Mouse (Mus musculus): Measurements from ENCODE around the gene 1700029I15Rik. TPM values are rescaled to one million over a fixed set of nuclear protein-coding genes. Genes with fewer than 3 reads are reported as not detected.
A peak's percentile ranks its signal among the peaks of the same experiment; 100 is the strongest.

Gene 1700029I15Rik
- polyA plus RNA-seq, 1 experiment from 2014 or later: 7.6 TPM

DNA sequence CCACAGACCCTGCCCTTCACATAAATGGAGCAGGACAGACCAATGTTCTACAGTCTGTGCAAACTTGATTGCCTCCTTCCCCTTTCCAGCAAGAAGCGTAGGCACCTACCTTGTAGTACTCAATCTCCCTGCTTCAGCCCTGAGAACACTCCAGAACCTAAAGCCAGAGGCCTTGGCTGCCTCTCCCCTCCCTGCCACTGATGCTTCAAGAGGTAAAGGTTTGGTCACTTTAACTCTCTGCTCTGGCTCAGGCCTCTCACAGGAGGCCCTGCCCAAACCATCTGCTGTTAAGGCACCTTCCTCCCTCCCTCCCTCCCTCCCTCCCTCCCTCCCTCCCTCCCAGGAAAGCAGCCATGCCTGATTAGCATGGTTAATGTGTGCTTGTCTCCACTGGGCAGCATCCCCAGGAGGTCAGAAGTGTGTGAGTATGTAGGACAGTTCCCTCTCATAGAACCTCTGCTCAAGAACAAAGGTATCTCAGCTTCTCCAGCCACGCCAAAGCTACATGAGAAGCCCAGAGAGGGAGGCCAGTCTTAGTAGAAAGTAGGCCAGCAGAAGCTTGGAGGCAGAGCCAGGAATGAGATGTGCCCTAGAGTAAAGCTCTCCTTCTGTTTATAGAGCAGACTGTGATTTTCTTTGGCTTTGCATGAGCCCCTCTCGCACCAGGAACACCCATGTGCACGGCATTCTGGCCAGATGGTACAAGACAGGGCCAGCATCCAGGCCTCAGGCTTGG, 20.4 kb downstream of the 1700029I15Rik start:
- H3K36me3 ChIP-seq: peaks cover 40% of the 10 kb centered on the region
- H3K4me3 ChIP-seq: no peak overlapping the region
- 82% methylated on average over 4 of the region's 4 CpGs for WGBS
- H3K9me3 ChIP-seq (replicated peaks): no peaks in the 10 kb centered on the region
- no peak overlapping the region for H3K4me2 ChIP-seq (replicated peaks)
- ATAC-seq (ENCODE audit: low FRiP score): no peak
- H3K4me1 ChIP-seq: peaks cover 54% of the 10 kb centered on the region
- no peak overlapping the region for H3K9ac ChIP-seq
- no peaks in the 10 kb centered on the region for H3K27me3 ChIP-seq
- peak overlapping the region; percentile 36; the same call in 1 of the 2 replicates for H3K27ac ChIP-seq

DNA sequence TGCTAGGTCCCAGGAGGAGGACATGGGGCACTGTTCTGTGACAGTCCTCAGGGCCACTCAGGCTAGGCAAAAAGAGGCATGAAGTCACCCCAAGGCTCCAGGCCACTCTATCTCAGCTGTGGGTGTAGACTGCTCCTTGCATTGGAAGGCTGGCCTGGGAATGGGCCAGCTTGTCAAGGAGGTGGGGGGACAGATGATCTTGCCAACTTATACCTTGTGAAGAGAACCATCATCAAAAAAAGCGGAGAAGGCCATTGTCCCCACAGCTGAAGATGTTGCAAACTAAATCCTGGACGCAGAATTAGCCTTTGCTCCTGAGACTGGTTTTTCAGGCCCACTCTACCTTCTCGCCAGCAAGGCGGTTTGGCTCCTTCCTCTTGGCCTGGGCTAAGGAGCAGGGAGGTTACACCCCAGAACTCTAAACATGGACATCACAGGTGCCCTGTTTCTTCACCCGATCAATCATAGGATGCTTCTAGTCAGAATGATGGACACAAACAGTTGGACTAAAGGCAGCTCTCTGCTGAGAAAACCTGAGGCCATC, 21.5 kb downstream of the 1700029I15Rik start:
- peaks cover 45% of the 10 kb centered on the region for H3K4me1 ChIP-seq
- ATAC-seq (ENCODE audit: low FRiP score): no peak
- WGBS: 93% methylated on average over 5 of the region's 5 CpGs

DNA sequence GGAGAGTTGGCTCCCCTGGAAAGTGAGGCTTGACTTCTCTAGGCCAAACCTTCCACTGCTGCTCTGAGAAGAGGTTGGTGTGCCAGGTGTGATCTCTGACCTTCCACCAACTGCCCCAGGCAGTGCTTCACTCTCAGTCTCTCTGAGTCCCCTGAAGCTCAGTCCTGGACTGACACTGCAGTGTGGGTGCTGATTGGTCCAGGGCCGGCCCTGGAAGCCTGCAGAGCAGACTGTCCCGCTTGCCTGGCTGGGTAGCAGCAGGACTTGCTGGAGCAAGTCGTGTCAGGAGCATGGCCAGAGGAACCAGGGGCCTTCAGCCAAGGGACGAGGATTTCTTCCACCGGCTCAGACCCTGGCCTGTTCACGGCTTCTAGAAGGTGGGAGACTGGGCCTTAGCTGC, 22.4 kb downstream of the 1700029I15Rik start:
- Histone ChIP-seq H3K27me3 (no peaks in the 10 kb centered on the region), H3K27ac (peak overlapping the region; percentile 64; the same call in 1 of the 2 replicates), H3K9me3 (replicated peaks) (no peaks in the 10 kb centered on the region), H3K4me2 (replicated peaks) (no peak overlapping the region), H3K9ac (no peak overlapping the region), H3K4me3 (no peak overlapping the region), H3K4me1 (peaks cover 36% of the 10 kb centered on the region), H3K36me3 (peaks cover 59% of the 10 kb centered on the region)
- ATAC-seq (ENCODE audit: low FRiP score): no peak
- WGBS: 86% methylated on average over 6 of the region's 6 CpGs

More for the DNA sequence above, 21.5 kb downstream of the 1700029I15Rik start:
- Histone ChIP-seq H3K9me3 (replicated peaks) (no peaks in the 10 kb centered on the region), H3K27ac (no peak overlapping the region), H3K36me3 (peaks cover 51% of the 10 kb centered on the region), H3K4me2 (replicated peaks) (no peak overlapping the region), H3K27me3 (no peaks in the 10 kb centered on the region), H3K9ac (no peak overlapping the region), H3K4me3 (no peak overlapping the region)

DNA sequence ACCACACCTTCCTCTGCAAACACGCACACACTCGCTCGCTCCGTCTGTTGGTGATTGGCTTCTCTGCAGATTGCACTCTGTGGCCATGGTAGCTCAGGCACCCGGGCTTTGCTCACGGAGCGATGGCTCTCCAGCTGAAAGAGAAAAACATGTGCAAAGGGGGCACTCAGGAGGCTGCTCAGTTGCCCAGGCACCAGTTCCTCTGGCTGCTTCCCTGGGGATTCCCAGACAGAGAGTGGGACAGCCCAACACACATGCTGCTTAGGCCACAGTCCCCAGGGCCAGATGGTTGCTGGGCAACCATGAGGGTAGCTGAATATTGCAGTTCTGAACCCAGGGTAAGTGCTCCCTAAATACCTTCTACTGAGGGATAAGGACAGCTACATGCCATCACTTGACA, 23.3 kb downstream of the 1700029I15Rik start:
- H3K4me3 ChIP-seq: no peak overlapping the region
- H3K4me1 ChIP-seq: peaks cover 27% of the 10 kb centered on the region
- no peaks in the 10 kb centered on the region for H3K27me3 ChIP-seq
- peaks cover 69% of the 10 kb centered on the region for H3K36me3 ChIP-seq
- H3K27ac ChIP-seq: peak overlapping the region; percentile 64
- no peaks in the 10 kb centered on the region for H3K9me3 ChIP-seq (replicated peaks)
- H3K4me2 ChIP-seq (replicated peaks): no peak overlapping the region
- 0 out of 2 replicates have a peak overlapping the region, but pooled peaks have one; percentile 18 for H3K9ac ChIP-seq
- peak; percentile 57; the same call in 1 of the 2 replicates for ATAC-seq (ENCODE audit: low FRiP score)
- 67% methylated on average over 7 of the region's 7 CpGs for WGBS

DNA sequence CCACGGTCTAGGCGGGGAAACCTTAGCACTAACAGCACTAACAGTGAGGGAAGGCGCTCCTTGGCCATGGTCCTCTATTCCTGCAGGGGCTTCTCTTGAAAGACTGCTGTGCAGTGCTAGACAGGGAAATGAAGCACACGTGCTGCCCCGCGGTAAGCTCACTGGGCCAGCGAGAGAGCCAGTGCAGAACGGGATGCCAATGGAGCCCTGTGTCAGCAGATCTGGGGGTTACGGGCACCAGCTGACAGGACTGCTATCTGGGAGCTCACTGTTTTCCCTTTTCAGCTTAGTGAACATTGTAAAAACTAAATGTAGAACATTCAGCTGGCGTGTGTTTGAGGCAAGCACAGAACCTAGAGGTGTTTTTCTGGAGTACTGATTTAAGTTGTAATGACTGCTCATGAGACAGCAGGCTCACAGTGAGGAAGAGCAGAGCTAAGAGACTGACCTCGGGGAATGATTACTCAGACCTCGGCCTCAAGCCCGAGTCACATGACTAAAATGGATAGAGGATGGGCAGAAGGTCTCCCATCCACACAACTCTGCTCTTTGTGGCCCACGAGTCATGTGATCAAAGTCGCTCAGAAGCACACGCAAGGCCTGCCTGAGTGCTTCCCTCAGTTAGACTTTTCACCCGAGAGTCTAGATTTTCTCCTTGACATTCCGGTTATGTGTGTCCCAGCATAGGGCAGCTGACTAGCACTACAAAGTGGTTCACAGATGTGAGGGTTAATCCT, 26.1 kb downstream of the 1700029I15Rik start:
- no peak for ATAC-seq (ENCODE audit: low FRiP score)
- Histone ChIP-seq H3K9me3 (replicated peaks) (no peaks in the 10 kb centered on the region), H3K36me3 (peaks cover 93% of the 10 kb centered on the region), H3K27me3 (no peaks in the 10 kb centered on the region), H3K4me3 (no peak overlapping the region), H3K27ac (no peak overlapping the region), H3K4me2 (replicated peaks) (no peak overlapping the region), H3K9ac (no peak overlapping the region), H3K4me1 (peaks cover 14% of the 10 kb centered on the region)
- WGBS: 91% methylated on average over 18 of the region's 18 CpGs

DNA sequence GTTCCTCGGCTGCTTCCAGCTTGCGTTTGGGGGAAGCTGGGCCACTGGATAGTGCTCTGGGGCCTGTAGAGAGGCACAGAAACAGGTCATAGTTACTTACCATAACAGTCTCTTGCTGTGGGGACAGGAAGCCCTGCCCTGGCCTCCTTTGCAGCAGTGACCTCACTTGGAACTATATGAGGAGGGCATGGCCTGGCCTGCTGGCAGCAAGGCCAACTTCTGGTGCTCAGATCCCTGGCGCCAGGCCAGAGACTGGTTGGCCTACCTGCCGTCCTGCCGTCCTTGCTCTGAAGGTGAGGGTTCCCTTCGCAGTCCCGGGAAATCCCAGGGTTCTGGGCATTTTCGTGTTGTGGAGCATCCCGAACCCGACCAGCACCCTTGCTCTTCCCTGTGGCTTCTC, 29.4 kb downstream of the 1700029I15Rik start:
- no peak for ATAC-seq (ENCODE audit: low FRiP score)
- WGBS: 91% methylated on average over 10 of the region's 10 CpGs
- Histone ChIP-seq H3K36me3 (peaks cover 95% of the 10 kb centered on the region), H3K9me3 (replicated peaks) (no peaks in the 10 kb centered on the region), H3K27ac (no peak overlapping the region), H3K4me3 (no peak overlapping the region), H3K4me2 (replicated peaks) (no peak overlapping the region), H3K27me3 (no peaks in the 10 kb centered on the region), H3K9ac (no peak overlapping the region), H3K4me1 (no peaks in the 10 kb centered on the region)

DNA sequence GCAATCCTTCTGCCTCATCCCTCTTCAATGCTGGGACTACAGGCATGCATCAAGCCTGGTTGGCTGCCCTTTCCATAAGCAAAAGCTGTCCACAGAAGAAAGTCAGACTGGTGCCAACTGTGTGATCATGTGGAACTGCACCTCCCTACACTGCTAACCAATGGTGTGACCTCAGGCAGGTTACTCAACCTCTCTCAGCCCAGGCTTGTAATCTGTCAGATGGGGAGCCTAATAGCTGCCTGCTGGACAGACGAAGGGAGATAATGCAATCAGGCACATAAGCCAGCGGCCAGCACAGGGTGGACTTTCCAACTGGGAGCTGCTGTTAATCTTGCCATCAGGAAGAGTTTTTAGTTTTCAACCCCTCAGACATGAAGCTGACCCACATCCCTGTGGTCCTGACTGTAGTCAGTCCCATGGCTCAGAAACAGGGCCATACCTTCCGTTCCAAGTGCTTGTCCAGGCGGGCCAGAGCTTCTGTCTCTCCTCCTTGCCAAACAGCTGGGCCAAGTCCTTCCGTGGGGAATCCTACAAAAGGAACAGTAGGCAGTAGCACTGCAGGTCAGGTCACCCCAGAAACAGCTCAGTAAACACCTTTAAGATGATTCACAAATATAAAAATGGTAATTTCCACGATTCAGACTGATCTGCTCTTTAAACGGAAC, 39.5 kb downstream of the 1700029I15Rik start:
- Histone ChIP-seq H3K4me1 (peaks cover 36% of the 10 kb centered on the region), H3K36me3 (peaks cover 78% of the 10 kb centered on the region), H3K4me3 (no peak overlapping the region), H3K9me3 (replicated peaks) (no peaks in the 10 kb centered on the region), H3K4me2 (replicated peaks) (no peak overlapping the region), H3K27ac (no peak overlapping the region), H3K27me3 (no peaks in the 10 kb centered on the region), H3K9ac (no peak overlapping the region)
- ATAC-seq (ENCODE audit: low FRiP score): no peak
- 95% methylated on average over 7 of the region's 7 CpGs for WGBS

DNA sequence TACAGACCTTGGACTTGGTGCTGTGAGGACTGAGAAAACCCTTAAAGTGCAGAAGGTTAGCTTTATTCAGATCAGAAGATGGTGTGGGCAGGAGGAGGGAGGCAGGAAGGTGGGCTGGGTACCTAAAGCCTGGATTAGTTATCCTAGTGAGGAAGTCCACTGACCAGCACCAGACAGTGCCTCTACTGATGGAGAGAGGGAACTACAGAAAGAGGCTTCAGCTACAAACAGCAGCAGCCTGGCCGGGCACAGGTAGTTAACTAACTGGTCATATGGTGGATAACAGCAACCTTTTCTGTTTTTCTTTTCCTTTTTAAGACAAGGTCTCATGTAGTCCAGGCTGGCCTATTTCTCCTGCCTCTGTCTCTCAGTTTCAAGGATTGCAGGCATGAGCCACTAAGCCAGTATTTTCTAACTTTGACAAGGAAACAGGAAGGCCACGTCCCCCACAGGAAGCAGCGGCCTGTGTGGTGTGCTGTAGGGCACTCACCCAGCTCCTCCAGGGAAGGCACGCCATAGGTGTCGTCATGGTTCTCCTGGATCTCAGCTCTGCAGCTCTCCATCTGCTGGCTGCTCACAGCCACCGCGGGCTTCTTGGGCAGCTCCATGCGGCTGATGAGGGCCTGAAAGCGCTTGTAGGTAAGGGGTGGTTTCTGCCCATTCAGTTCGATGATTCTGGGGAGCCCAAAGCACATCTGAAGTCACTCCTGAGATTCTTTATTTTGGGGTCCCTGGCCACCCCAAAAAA, 40.2 kb downstream of the 1700029I15Rik start:
- no peak for ATAC-seq (ENCODE audit: low FRiP score)
- Histone ChIP-seq H3K36me3 (peaks cover 74% of the 10 kb centered on the region), H3K4me1 (peaks cover 40% of the 10 kb centered on the region), H3K27me3 (no peaks in the 10 kb centered on the region), H3K4me3 (no peak overlapping the region), H3K27ac (no peak overlapping the region), H3K4me2 (replicated peaks) (no peak overlapping the region), H3K9me3 (replicated peaks) (no peaks in the 10 kb centered on the region), H3K9ac (no peak overlapping the region)
- WGBS: 75% methylated on average over 10 of the region's 10 CpGs

DNA sequence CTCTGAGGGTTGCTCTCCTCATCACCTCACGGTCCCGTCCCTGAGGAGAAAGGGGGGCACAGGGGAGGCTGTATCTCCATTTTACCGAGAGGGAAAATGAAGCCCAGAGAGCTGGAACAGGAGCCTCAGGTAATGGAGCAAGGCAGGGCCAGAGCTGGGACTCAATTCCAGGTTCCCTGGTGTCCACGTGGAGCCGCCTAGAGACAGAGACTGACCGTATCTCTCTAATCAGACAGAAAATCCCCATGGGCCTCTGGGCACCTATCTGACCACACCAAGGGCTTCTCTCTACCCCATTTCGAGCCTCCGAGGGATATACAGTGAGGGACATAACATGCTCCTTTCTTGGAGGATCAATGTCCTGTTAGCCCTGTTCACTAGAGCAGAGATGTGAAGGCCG, 40.8 kb downstream of the 1700029I15Rik start:
- H3K9me3 ChIP-seq (replicated peaks): no peaks in the 10 kb centered on the region
- 93% methylated on average over 9 of the region's 9 CpGs for WGBS
- no peaks in the 10 kb centered on the region for H3K27me3 ChIP-seq
- H3K36me3 ChIP-seq: peaks cover 68% of the 10 kb centered on the region
- peaks cover 43% of the 10 kb centered on the region for H3K4me1 ChIP-seq
- H3K27ac ChIP-seq: no peak overlapping the region; the same call in 1 of the 2 replicates
- no peak overlapping the region for H3K4me2 ChIP-seq (replicated peaks)
- no peak overlapping the region for H3K4me3 ChIP-seq
- ATAC-seq (ENCODE audit: low FRiP score): no peak
- H3K9ac ChIP-seq: no peak overlapping the region

DNA sequence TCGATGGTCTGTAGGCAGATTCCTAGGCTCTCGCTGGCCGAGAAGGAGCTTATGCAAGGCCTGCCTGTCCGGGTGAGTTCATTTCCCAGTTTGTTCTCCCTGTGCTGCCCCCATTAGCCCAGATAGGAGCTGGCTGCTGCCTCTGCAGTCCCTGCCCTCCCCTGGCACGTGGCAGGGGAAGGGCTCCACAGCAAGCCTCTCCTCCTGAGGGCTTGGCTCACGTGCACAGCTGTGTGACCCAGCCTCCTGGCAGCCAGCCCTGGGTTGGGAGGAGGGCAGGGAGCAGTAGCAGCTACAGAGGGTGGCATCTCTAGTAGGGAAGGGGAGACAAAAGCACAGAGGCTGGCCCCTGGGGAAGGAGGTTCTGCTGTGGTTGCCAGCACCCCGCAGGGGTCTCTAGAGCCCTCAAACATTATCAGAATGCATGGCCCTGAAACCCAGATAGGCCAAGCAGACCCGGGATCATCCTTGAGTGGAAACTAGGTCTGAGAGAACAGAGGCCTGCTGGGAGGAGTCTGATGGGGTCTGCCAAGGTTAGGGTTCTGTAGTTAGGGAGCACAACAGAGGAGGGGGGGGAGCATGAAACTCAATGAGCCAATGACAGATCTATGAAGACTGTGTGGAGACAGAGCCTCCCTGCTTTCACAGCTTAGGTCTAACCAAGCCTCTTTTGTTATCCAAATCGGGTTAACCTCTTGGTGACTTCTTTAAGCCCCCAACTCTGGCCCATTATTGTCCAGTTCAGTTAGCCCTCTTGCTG, 41.5 kb downstream of the 1700029I15Rik start:
- Histone ChIP-seq H3K9me3 (replicated peaks) (no peaks in the 10 kb centered on the region), H3K4me1 (peaks cover 50% of the 10 kb centered on the region), H3K27me3 (no peaks in the 10 kb centered on the region), H3K4me2 (replicated peaks) (no peak overlapping the region), H3K4me3 (no peak overlapping the region), H3K27ac (peak overlapping the region; percentile 82), H3K9ac (peak overlapping the region; percentile 32; the same call in 1 of the 2 replicates), H3K36me3 (peaks cover 62% of the 10 kb centered on the region)
- ATAC-seq (ENCODE audit: low FRiP score): 0 out of 2 replicates have a peak, but pooled peaks have one; percentile 44
- 65% methylated on average over 9 of the region's 9 CpGs for WGBS
